Mouse (Mus musculus) forelimb bud, embryonic 11.5 days (tissue): ENCODE results near the gene Itgax.
"Not testable (repeated sequence)": the region's sequence is repeated elsewhere in the genome, so short reads cannot be mapped to it uniquely, and the experiment has no call there.

Experiments
- DNase-seq: peaks from one replicate; pipeline ENCODE4 v3.0.0-alpha.2; 2012; ENCODE audit warnings: low read depth, low spot score

Gene Itgax

DNA sequence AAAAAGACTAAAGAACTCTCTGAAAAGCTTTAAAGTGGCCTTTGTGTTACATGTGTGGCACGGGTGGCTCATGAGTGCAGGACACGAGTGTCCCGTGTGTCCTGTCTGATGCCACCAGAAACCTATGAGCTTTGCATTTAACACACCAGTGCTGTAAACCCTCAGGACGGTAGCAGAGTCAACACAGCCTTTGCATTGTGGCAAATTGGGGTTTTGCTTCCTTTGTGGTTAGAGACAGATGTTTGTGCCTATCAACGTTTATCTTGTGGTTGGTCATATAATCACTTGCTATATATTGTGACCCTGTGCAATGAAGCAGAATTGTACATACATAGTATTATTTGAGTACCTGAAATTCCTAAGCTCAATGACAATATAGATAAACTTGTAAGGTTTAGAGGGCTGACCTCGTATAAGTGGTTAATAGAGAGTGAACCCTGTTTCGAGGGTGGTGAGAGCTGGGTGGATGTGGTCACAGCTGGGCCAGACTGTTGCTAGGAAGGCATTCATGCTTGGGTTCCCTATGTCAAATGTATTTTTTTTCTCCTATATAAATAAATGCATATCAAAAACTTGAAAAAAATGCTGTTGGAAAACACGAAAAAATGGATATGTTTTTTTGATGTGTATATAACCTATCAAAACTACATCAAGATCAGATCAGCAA, 29.5 kb downstream of the Itgax start:
- DNase-seq = not testable (repeated sequence)

- DNase-seq = no peak
Observed at GRCm38 (mm10) chr7:128164001-128164400, 34.7 kb downstream of the Itgax start.

DNA sequence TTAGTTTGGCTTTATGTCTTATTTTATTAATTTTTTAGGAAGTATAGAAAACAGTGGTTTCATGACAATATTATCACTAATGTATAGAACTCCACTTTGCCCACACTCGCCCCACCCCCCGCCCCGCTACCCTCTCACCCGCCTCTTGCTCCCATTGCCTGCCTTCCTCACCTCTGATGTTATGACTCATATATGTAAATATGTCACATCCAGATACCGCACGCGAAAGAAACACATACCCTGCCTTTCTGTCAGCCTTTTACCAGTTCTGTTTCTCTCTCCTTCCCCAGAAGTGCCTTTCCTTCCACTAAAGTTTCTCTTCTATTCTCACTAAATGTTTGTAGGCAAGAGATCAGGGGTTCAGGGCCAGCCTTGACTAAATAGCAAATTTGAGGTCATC, 37.0 kb downstream of the Itgax start:
- no peak for DNase-seq

- DNase-seq = no peak
Observed at GRCm38 (mm10) chr7:128169996-128170395, 40.6 kb downstream of the Itgax start.

DNA sequence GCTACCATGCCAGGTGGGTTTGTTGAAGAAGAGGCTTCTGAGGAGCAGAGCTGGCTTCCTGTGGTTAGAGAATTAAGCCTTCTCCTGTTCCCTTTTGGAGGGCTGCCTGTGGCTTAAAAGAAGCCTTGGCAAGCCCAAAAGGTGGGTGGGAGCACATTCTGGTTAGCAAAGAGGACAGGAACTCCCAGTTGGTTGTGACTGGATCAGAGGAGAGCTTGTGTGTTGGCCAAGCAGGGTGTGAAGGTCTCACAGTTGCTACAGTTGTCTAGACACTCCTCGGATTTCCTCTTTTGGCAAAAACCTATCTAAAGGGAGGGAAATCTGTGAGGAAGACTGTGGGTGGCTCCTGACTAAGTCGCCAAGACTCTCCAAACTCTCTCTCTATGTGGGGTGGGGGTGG, 49.0 kb downstream of the Itgax start:
- no peak for DNase-seq

- DNase-seq = no peak
Observed at GRCm38 (mm10) chr7:128180126-128180525, 50.8 kb downstream of the Itgax start.

- DNase-seq = no peak
Observed at GRCm38 (mm10) chr7:128180546-128180945, 51.2 kb downstream of the Itgax start.

DNA sequence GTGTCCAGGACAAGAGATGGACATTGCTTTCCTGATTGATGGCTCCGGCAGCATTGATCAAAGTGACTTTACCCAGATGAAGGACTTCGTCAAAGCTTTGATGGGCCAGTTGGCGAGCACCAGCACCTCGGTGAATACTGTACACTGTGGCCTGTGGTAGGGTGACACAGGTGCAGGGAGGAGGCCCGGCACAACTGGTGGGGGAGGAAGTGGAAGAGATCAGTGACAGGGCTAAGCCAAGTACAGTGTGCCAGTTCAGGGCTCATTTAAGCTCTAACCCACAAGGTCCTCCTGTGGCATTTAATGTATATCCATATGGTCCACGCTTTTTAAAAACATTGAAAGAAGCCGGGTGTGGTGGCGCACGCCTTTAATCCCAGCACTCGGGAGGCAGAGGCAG, 52.3 kb downstream of the Itgax start:
- no peak for DNase-seq
